Mouse (Mus musculus) liver, adult 2 months (tissue): ENCODE results near the gene Vasn.

ENCODE experiments used
- CTCF ChIP-seq: fragments of 200-500 bp; IDR thresholded peaks from 2 replicates; pipeline ENCODE4 v1.5.1; 2011; ENCODE audit warnings: low read depth, low read length, control low read depth
- POLR2A ChIP-seq: fragments of 200-500 bp; IDR thresholded peaks from 2 replicates; pipeline ENCODE4 v1.6.1; 2011; ENCODE audit warnings: low read length, control low read depth; ENCODE audit not compliant: insufficient read depth; ENCODE audit errors: extremely low read depth

DNA sequence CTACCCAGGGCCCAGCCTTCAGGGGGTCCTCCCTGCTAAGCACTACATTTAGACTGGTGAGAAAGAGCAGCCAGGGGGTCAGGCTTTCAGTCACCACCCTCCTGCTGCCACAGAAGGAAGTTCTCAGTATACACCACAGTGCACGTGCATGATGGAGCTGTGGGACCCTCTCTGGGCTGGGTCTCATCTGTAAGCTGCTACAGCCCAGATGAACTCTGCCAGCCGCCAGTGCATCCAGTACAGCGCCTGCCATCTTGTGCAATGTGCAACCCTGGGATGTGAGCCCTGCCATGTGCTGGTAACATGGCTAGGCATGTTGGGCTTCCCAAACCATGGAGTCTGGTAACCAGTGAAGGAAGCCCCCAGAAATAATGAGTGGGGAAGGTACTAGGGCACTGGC is 10.4 kb downstream of the Vasn start:
- TF ChIP-seq CTCF, result no peak
- TF ChIP-seq POLR2A, result no peak
